Mouse (Mus musculus): Measurements from ENCODE around the gene Slc12a6.

Slc12a6 gene

GRCm38 (mm10) chr2:112396649-112397048, 131.0 kb downstream of the Slc12a6 start:
- DNase-seq, result no peak

DNA sequence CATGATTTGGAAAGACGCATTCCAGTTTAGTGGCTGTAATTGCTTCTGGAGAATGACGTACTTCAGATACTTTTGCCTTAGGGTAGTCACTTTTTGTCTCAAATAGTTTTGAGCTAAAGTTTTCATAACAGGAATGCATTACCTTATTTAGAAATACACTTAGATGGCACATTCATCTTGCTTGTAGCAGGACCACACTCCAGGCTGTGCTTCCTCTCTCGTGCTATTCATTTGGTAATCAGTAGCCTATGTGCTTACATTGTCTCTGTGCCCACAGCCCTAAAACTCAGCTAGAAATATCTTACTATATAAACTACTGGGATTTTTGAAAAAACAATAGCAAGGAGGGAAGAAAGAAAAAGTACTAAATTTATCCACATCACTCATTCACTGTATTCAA, 141.4 kb downstream of the Slc12a6 start:
- DNase-seq, result no peak
